Mouse (Mus musculus) limb, embryonic 15.5 days (tissue): Measurements from ENCODE around the gene D230025D16Rik. TPM values are rescaled to one million over a fixed set of nuclear protein-coding genes. Genes with fewer than 3 reads are reported as not detected.
"Not testable (repeated sequence)": the region's sequence is repeated elsewhere in the genome, so short reads cannot be mapped to it uniquely, and the experiment has no call there.

ENCODE experiments used
- ATAC-seq: fragments of 200-750 bp; cut with Nextera tagmentation; 2 replicates; pipeline ENCODE4 v1.8.0; 2017; ENCODE audit warnings: low read depth, moderate TSS enrichment; ENCODE audit not compliant: insufficient number of reproducible peaks, low FRiP score, low TSS enrichment
- H3K27ac ChIP-seq: fragments of 300-500 bp; sonication (generic); 2 replicates; pipeline ENCODE4 v1.5.1; 2015; ENCODE audit warnings: moderate library complexity, mild to moderate bottlenecking, inconsistent platforms
- H3K27me3 ChIP-seq: fragments of 300-500 bp; sonication (generic); 2 replicates; pipeline ENCODE4 v1.6.1; 2015; ENCODE audit warnings: inconsistent platforms
- H3K36me3 ChIP-seq: fragments of 300-500 bp; sonication (generic); 2 replicates; pipeline ENCODE4 v1.6.1; 2015; ENCODE audit warnings: inconsistent platforms
- H3K4me1 ChIP-seq: fragments of 300-500 bp; sonication (generic); 2 replicates; pipeline ENCODE4 v1.6.1; 2015; ENCODE audit warnings: inconsistent platforms
- H3K4me2 ChIP-seq: fragments of 300-500 bp; sonication (generic); 2 replicates; pipeline ENCODE4 v1.6.1; 2015; ENCODE audit warnings: mild to moderate bottlenecking, inconsistent platforms
- H3K4me3 ChIP-seq: fragments of 300-500 bp; sonication (generic); 2 replicates; pipeline ENCODE4 v1.5.1; 2015; ENCODE audit warnings: mild to moderate bottlenecking, inconsistent platforms
- H3K9ac ChIP-seq: fragments of 300-500 bp; sonication (generic); 2 replicates; pipeline ENCODE4 v1.6.1; 2015; ENCODE audit warnings: inconsistent platforms
- H3K9me3 ChIP-seq: fragments of 300-500 bp; sonication (generic); 2 replicates; pipeline ENCODE4 v1.6.1; 2016; ENCODE audit warnings: inconsistent platforms
- WGBS: fragments of 180-500 bp; shearing (Covaris S2); methylation state at CpG from one replicate; pipeline ENCODE4 v1.1.7; 2015; 5-methylcytosine and 5-hydroxymethylcytosine counted together
- polyA plus RNA-seq: library from polyadenylated mRNA; unstranded; fragments of >200 nt; fragmentation: Nextera tagmentation; extraction: Ambion mirVana; gene quantifications from 2 replicates; pipeline ENCODE4 v1.2.1, GENCODE M21; 2015

The D230025D16Rik gene
- 25.6 and 28.7 TPM in 2 replicates for polyA plus RNA-seq

- WGBS, result 2% methylated on average over 34 of the region's 34 CpGs
- no peaks in the 10 kb centered on the region for H3K27me3 ChIP-seq
- H3K27ac ChIP-seq, result peak within 1 kb of the TSS; percentile 93
- H3K9me3 ChIP-seq, result no peaks in the 10 kb centered on the region
- peak; percentile 88 for ATAC-seq
- H3K9ac ChIP-seq, result peak within 1 kb of the TSS; percentile 73
- H3K4me2 ChIP-seq, result peak within 1 kb of the TSS; percentile 79
- no peaks in the 10 kb centered on the region for H3K36me3 ChIP-seq
- H3K4me1 ChIP-seq, result peaks cover 20% of the 10 kb centered on the region
- peak within 1 kb of the TSS; percentile 81 for H3K4me3 ChIP-seq
These were observed at the start of gene D230025D16Rik for GRCm38 (mm10) chr8:105224413-105225271. Gene D230025D16Rik (plus strand): TSS chr8:105225145.

DNA sequence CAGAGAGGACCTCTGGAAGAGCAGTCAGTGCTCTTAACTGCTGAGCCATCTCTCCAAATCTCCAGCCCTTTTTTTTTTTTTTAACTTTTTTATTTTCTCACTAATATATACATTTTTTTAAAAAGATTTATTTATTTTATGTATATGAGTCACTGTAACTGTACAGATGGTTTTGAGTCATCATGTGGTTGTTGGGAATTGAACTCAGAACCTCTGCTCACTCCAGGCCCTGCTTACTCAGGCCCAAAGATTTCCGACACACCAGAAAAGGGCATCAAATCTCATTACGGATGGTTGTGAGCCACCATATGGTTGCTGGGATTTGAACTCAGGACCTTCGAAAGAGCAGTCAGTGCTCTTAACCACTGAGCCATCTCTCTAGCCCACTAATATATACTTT lies 49.7 kb upstream of the D230025D16Rik start:
- Histone ChIP-seq H3K4me1 (peaks cover 13% of the 10 kb centered on the region; the same call in 1 of the 2 replicates), H3K36me3 (peaks cover 22% of the 10 kb centered on the region)
- not testable (repeated sequence) for H3K4me2 ChIP-seq, H3K9me3 ChIP-seq, H3K9ac ChIP-seq, ATAC-seq, H3K4me3 ChIP-seq, H3K27me3 ChIP-seq, H3K27ac ChIP-seq
- 95% methylated on average over 3 of the region's 3 CpGs for WGBS

DNA sequence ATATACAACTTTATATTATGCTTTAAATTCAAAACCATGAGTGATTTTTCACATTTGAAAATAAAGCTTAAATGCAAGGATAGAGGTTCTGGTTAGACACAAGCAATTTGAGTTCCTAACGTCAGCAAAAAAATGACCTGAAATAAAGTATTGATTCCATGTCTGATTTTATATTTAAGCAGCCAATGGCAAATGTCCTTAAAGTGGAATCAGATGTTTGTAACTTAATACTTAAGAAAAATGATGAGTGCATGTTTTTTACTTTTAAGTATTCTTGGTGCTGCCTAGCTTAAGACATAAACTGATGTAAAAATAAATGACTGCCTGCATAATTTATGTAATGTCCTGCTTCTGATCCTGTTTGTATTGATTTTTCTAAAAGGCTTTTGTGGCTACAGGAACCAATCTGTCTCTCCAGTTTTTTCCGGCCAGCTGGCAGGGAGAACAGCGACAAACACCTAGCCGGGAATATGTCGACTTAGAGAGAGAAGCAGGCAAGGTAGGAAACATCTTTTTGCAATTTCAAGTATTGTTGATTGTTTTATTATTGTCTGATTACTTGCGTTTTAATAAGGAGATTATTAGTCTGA lies 46.6 kb upstream of the D230025D16Rik start:
- H3K27me3 ChIP-seq, result no peaks in the 10 kb centered on the region
- 65% methylated on average over 6 of the region's 6 CpGs for WGBS
- H3K9me3 ChIP-seq, result no peaks in the 10 kb centered on the region
- no peak overlapping the region for H3K4me3 ChIP-seq
- H3K4me1 ChIP-seq, result peaks cover 9% of the 10 kb centered on the region; the same call in 1 of the 2 replicates
- no peak overlapping the region for H3K9ac ChIP-seq
- ATAC-seq, result no peak
- H3K27ac ChIP-seq, result no peak overlapping the region
- H3K4me2 ChIP-seq, result no peak overlapping the region
- H3K36me3 ChIP-seq, result peaks cover 30% of the 10 kb centered on the region

GRCm38 (mm10) chr8:105182201-105182600 lies 42.7 kb upstream of the D230025D16Rik start:
- Histone ChIP-seq H3K36me3 (peaks cover 20% of the 10 kb centered on the region), H3K27ac (no peak overlapping the region), H3K27me3 (no peaks in the 10 kb centered on the region), H3K9me3 (no peaks in the 10 kb centered on the region), H3K4me2 (no peak overlapping the region), H3K9ac (no peak overlapping the region), H3K4me3 (no peak overlapping the region), H3K4me1 (peaks cover 5% of the 10 kb centered on the region; the same call in 1 of the 2 replicates)
- 35% methylated on average over 1 of the region's 1 CpGs for WGBS
- no peak for ATAC-seq

- 73% methylated on average over 1 of the region's 1 CpGs for WGBS
- no peak for ATAC-seq
- Histone ChIP-seq H3K4me1 (peaks cover 3% of the 10 kb centered on the region; the same call in 1 of the 2 replicates), H3K27me3 (no peaks in the 10 kb centered on the region), H3K27ac (no peak overlapping the region), H3K4me2 (no peak overlapping the region), H3K4me3 (no peak overlapping the region), H3K9me3 (no peaks in the 10 kb centered on the region), H3K9ac (no peak overlapping the region), H3K36me3 (peaks cover 14% of the 10 kb centered on the region)
These were observed 38.4 kb upstream of the D230025D16Rik start for GRCm38 (mm10) chr8:105186467-105187005.

GRCm38 (mm10) chr8:105192182-105192581 lies 32.8 kb upstream of the D230025D16Rik start:
- no peak overlapping the region for H3K27ac ChIP-seq
- H3K9ac ChIP-seq, result no peak overlapping the region
- H3K9me3 ChIP-seq, result no peaks in the 10 kb centered on the region
- no peaks in the 10 kb centered on the region for H3K4me1 ChIP-seq
- 82% methylated on average over 5 of the region's 5 CpGs for WGBS
- ATAC-seq, result no peak
- H3K27me3 ChIP-seq, result no peaks in the 10 kb centered on the region
- H3K4me2 ChIP-seq, result no peak overlapping the region
- H3K4me3 ChIP-seq, result no peak overlapping the region
- H3K36me3 ChIP-seq, result peaks cover 42% of the 10 kb centered on the region

DNA sequence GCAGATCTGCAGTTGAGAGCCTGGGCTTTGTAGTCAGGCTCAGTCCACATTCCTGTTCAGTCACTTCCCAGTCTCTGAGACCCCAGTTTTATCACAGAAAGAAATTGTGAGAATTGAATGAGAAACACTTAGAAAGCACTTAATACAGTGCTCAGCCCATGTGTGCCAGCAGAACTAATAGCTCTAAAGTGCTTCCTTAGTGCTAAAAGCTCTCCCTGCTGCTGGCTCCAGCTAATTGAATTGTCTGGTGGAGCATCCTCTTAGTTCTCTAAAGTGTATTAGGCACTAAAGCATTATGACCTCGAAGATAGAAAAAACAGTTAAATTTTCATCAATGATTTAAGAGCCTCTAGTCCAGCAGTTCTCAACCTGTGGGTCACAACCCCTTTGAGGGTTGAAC lies 19.2 kb upstream of the D230025D16Rik start:
- H3K36me3 ChIP-seq, result peaks cover 29% of the 10 kb centered on the region; the same call in 1 of the 2 replicates
- H3K9ac ChIP-seq, result no peak overlapping the region
- 82% methylated on average over 1 of the region's 1 CpGs for WGBS
- H3K4me2 ChIP-seq, result no peak overlapping the region
- no peak overlapping the region; the same call in 1 of the 2 replicates for H3K27ac ChIP-seq
- no peaks in the 10 kb centered on the region for H3K9me3 ChIP-seq
- ATAC-seq, result no peak
- no peak overlapping the region for H3K4me3 ChIP-seq
- H3K27me3 ChIP-seq, result no peaks in the 10 kb centered on the region
- no peaks in the 10 kb centered on the region for H3K4me1 ChIP-seq

DNA sequence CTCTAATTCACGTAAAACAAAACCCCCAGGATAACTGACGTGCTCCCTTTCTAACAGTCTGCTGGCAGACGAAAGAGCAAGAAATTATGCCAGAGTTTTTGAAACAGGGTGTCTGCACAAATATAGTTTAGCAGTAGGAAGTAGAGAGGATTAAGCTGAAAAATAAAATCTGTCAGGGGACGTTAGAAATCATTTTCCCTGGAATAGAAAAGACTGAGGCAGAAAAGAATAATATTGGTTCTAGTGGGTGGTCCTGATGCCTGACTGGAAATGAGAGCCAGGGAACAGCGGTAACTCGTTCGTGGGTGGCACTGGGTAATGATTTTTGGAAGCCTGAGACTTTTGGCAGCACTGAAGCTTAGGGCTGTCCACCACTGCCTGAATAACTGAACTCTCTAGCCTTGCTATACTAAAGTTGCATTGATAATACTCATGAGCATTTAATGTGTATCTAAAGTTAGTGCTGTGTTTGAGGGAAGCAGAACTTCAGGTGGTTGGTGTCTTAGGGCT lies 18.1 kb upstream of the D230025D16Rik start:
- Histone ChIP-seq H3K27ac (peak overlapping the region; percentile 11; the same call in 1 of the 2 replicates), H3K9ac (no peak overlapping the region), H3K4me2 (no peak overlapping the region), H3K27me3 (no peaks in the 10 kb centered on the region), H3K4me1 (no peaks in the 10 kb centered on the region), H3K4me3 (no peak overlapping the region), H3K9me3 (no peaks in the 10 kb centered on the region), H3K36me3 (peaks cover 18% of the 10 kb centered on the region; the same call in 1 of the 2 replicates)
- WGBS, result 55% methylated on average over 7 of the region's 7 CpGs
- 0 out of 2 replicates have a peak, but pooled peaks have one; percentile 19 for ATAC-seq

DNA sequence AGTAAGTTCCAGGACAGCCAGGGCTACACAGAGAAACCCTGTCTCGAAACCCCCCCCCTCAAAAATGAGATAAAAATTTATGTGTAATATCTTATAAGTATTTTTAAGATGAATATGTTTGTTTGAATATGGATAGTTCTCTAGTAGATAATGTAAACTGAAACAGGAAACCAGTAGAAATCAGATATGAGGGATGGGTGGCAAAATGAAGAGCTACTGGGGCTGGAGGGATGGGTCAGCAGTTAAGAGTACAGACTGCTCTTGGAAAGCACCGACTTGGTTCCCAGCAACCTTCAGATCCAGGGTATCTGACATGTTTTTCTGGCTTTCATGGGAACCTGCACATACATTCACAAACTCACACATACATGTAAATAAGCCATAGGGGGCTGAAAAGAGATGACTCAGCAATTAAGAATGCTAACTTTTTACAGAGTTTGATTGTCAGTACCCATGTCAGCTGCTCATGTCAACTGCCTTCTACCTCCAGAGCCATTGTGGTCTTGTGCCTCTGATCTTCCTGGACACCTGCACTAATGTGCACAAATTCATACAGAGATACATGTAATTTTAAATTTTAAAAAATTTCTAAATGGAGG lies 17.2 kb upstream of the D230025D16Rik start:
- H3K4me2 ChIP-seq, result no peak overlapping the region
- H3K4me1 ChIP-seq, result no peaks in the 10 kb centered on the region
- H3K27me3 ChIP-seq, result no peaks in the 10 kb centered on the region
- 91% methylated on average over 2 of the region's 2 CpGs for WGBS
- H3K9ac ChIP-seq, result no peak overlapping the region
- H3K27ac ChIP-seq, result no peak overlapping the region
- no peaks in the 10 kb centered on the region for H3K9me3 ChIP-seq
- ATAC-seq, result no peak
- no peak overlapping the region for H3K4me3 ChIP-seq
- peaks cover 16% of the 10 kb centered on the region; the same call in 1 of the 2 replicates for H3K36me3 ChIP-seq

DNA sequence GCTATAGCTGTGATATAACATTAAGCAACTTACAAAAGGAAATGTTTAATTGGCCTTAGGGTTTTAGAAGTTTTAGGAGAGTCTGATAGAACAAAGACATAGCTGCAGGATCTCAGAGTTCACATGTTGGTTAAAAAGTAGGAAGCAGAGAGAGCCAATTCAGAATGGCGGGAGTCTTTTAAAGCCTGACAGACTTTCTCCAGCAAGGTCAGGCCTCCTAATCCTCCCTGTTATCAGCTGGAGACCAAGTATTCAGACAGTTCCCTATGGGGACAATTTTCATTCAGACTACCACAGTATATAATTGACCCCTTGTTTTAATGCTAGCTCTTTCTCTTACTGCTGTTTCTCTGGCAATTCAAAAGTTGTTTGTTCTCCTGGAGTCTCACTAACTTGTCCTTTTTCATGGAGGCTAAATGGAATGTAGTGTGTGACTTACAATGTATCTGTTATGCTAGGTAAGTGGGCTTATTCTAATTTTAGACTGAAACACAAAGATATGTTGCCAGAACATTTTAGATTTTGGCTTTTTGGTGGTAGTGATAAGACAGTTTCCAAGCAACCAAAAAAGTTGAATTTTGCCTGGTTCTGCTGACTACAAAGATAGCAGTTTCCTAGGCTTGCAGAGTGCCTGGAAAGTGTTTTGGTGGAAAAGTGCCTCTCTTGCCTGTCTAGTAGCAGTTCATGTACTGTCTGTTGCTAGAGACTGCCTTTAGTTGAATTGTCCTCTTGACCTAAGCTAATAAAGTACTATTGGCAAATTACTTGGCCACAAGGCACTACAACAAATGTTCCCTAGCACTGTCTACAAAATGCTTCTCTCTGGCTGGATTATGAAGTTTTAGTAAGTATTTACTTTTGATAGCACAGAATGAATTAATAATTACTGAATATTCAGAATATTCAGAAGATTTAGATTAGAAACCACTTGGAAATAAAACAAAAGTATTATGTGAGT lies 15.5 kb upstream of the D230025D16Rik start:
- Histone ChIP-seq H3K27me3 (no peaks in the 10 kb centered on the region), H3K9ac (no peak overlapping the region), H3K4me3 (no peak overlapping the region), H3K4me1 (no peaks in the 10 kb centered on the region), H3K4me2 (no peak overlapping the region), H3K36me3 (peaks cover 8% of the 10 kb centered on the region; the same call in 1 of the 2 replicates), H3K9me3 (no peaks in the 10 kb centered on the region), H3K27ac (no peak overlapping the region)
- no peak for ATAC-seq
- WGBS, result 82% methylated on average over 1 of the region's 1 CpGs

DNA sequence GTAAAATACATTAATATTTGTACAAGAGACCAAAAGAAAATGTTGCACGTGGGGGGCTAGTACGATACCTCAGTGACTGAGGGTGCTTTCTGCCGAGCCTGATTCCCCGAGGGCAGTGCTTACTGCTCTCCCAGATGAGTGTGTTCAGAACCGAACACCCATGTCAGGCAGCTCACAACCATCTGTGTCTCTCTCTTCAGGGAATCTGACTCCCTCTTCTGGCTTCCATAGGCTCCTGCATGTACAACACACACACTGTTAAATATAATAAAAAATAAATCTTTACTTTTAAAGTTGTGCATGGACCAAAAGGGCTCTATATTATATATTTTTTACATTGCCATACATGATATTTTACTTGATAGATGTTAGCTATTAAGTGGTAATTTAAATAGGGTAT lies 10.8 kb upstream of the D230025D16Rik start:
- peaks cover 10% of the 10 kb centered on the region for H3K36me3 ChIP-seq
- H3K27me3 ChIP-seq, result no peaks in the 10 kb centered on the region
- no peak overlapping the region for H3K4me2 ChIP-seq
- no peak overlapping the region for H3K9ac ChIP-seq
- no peak overlapping the region for H3K4me3 ChIP-seq
- no peaks in the 10 kb centered on the region for H3K4me1 ChIP-seq
- WGBS, result 86% methylated on average over 5 of the region's 5 CpGs
- H3K27ac ChIP-seq, result no peak overlapping the region
- no peak for ATAC-seq
- no peaks in the 10 kb centered on the region for H3K9me3 ChIP-seq
